Mouse (Mus musculus) CD8-positive naive resting alpha-beta T cell, adult 2 months (primary cell): ENCODE results near the gene Ebf3.

Source experiments
- DNase-seq, 2 experiments: peaks; one replicate each; pipeline ENCODE4 v3.0.0; 2022; ENCODE audit warnings: low read depth in 2 of 2, low spot score in 2 of 2

Gene Ebf3

GRCm38 (mm10) chr7:137312166-137312932 is 1.9 kb downstream of the Ebf3 start:
- no peak for DNase-seq

GRCm38 (mm10) chr7:137311341-137312110 is 2.7 kb downstream of the Ebf3 start:
- no peak for DNase-seq

GRCm38 (mm10) chr7:137310876-137311275 is 3.4 kb downstream of the Ebf3 start:
- DNase-seq = no peak

DNA sequence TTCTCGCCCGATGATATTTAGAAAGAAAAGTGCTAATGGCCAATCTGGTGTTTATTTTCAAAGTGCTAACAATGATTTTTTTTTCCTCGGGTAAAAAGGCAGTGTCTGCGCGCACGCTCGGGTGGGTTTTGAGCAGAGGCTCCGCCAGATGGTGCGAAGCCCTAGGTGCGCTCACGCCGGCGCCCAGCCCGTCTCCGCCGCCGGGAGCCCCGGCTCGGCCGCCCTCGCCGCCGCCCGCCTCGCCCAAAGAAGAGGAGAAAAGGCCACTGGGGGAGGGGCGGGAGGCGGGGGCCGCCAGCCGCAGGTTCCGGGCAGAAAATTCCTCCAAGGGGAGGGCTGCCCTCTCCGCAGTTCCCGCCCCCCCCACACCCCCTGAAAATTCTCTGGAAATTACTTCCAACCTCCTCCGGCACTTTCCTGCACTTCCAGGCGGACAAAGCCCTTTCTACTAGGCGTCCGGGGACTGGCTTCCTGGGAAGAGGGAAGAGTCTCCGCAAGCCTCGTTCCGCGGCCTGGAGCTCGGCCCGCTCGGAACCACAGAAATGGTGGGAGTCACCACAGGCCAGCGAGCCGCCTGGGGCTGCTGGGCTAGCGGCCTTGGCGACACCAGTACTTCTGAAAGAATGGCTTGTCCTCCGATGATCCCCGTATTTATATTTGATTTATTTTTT is 4.0 kb downstream of the Ebf3 start:
- no peak for DNase-seq

GRCm38 (mm10) chr7:137309071-137310066 is 4.9 kb downstream of the Ebf3 start:
- no peak for DNase-seq

GRCm38 (mm10) chr7:137308061-137309060 is 5.9 kb downstream of the Ebf3 start:
- DNase-seq = no peak

GRCm38 (mm10) chr7:137307131-137307530 is 7.1 kb downstream of the Ebf3 start:
- no peak for DNase-seq

DNA sequence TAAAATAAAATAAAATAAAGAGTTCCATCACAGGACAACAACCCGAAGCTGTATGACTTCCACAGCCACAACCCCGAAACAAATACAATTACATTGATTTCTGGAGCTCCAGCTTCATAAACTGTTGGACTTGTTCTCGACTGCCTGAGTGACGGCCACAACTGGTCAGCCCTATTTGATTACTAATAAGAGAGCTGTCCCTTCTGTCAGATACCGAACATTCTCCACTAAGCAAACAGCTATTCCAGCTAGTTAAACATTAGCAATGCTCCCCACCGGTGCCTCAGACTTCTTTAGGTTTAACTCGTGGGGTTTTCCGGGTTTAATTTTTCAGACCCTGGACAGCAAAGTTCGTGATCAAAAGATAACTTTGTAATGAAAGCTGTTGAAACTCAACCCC is 8.1 kb downstream of the Ebf3 start:
- no peak for DNase-seq

DNA sequence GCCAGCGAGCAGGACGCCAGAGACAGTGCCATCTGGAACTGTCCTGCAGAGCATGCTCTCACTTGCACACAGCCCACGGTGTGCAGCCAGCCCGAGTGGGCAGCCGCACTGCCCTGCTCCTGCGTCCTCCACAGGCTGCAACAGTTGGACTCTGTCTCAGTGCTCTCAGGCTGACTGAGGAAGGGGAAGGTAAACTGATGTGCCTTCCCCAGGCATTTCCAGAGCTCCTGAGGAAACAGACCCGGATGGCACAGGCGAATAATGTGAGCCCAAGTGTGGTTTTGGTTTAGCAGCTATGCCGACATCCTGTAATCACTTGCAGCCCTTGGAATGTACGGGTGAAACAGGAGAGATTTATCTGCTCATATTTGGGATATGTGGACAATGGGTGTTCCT is 10.5 kb downstream of the Ebf3 start:
- DNase-seq = no peak

DNA sequence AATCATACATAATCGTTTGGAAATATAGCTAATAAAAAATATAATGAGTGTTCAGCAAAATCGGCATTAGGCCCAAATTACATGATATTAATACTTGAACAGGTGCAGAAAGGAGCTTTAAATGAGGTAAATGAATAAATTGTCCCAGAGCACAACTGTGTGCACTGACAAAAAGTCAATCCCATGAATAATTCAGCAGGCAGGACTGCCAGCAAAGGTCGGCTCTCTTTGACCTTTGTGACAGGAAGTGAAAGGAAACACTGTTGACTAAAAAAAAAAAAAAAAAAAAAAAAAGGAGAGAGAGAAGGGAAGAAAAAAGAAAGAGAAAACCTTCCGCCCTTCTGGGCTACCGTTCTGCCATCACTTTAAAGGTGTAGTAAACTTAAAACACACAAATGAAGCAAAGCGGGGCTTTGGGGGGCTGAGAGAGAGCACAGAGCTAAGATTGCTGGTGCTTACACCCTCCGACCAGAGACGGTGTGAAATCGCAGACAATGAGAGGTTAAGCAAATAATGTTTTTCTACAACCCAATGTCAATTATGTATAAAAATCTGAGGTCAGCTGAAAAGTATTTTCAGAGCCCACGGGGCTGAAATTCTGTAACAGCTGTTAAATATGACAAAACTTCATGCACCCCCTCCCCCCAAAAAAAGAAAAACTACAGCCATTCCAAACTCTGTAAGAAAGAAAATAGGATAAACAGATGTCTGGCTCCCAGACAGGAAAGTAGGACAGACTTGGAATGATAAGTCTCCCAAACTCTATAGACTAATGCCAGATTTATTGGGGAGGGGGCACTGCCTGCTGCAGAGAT is 11.1 kb downstream of the Ebf3 start:
- no peak for DNase-seq

- DNase-seq = no peak
Observed at GRCm38 (mm10) chr7:137302161-137302560, 12.1 kb downstream of the Ebf3 start.

GRCm38 (mm10) chr7:137301329-137301751 is 12.9 kb downstream of the Ebf3 start:
- no peak for DNase-seq

GRCm38 (mm10) chr7:137300826-137301225 is 13.4 kb downstream of the Ebf3 start:
- no peak for DNase-seq

DNA sequence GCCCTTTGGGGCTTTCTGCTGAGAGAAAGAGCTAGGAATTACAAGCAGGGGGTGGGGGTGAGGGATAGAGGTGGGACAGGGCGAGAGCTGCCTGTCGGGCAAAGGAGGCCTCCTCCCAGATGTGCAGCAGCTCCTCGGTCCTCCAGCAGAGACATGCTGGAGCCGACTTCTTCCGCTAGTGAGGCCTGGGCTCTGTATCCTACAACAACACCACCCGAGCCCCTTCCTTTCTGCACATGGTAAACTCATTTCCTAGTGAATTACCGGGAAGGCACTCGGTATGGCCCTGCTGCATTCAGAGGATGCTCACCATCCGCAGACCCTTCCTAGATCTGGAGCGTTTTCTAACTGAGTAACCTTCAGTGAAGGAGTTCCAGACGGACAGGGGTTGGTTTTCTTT is 14.1 kb downstream of the Ebf3 start:
- DNase-seq = no peak

DNA sequence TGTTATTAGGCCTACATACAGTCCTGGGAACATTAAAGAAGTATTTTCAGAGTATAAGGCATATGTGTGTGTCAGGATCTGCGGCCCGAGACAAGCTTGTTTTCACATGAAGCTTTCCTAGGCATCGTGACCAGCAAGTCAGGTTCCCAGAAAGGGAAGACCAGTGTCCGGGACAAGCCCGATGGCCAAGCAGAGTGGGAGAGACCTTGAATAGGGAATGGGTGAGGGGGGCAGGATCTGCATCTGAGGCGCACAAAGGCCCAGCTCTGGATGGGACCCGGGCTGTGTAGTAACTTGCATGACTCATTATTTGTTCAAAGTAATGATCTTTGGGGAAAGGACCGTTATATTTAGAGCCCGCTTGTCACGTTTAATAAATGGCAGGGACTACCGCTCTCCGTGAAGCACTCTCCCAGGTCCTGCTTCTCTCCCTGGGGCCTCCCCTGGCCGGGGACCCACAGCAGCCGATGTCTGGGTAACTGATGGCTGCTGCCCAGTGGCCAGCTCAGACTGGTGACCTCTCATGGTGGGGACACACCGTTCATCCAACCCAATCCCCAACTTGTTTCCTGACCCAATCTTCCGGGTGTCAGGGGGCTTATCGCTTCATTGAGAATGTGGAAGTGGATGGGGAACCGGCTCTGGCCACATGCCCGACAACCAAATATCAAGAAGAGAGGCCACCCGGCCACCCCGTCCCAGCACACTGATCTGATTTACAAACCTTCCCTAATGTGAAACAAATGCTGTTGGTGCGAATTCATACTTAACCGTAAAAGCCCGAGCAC is 16.5 kb downstream of the Ebf3 start:
- DNase-seq = no peak

DNA sequence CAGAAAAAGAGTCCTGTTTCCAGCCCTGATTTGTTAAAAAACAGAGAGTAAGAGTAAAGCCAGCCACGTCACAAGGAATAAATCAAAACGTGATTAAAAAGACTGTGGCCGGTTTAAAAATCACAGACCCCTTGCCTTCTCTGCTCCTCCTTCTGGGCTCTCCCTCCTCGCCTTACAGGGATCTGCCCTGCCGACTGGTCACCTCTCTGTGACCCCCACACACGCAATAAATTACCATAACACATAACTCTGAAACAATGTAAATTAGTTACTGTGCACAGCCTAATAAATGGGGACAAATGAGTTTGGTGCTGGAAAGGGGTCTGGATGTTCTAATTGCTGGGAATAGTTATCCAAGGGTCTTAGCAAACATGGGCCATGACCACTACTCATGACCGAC is 17.1 kb downstream of the Ebf3 start:
- DNase-seq = no peak

DNA sequence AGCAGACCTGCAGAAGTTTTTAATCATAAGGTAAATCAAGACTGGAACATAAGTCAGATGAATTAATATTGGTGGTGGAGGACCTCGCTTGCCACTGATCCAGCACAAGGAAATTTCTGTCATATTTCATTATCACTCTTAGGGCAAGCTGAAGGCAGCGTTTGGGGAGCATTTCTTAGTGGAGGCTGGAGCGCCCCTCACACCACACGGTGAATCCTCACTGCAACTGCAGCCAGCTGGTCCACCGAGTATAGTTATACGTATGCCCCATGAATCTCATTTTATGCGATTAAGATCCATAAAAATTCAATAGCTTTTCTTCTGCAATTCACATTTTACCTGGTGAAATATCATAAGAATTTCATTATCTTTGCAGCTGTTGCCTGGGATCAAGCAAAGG is 18.6 kb downstream of the Ebf3 start:
- DNase-seq = no peak

DNA sequence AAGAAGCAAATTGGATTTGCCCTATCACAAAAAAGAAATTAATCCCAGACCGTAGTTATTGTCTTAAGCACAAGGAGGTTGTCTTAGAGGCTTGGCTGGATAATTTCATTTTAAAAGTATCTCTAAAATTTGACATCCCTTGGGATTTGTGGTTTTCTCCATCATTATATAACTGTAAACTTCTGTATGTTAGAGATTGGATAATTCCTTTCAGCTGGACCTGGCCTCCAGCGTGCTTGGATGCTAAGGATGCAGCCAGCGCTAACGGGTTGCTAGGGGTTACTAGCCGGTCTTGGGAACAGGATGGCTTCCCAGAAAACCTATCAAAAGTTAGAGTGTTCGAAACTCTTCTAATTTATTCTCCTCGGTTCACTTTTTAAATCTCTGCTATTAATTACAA is 19.8 kb downstream of the Ebf3 start:
- DNase-seq = no peak
